Mouse (Mus musculus): ENCODE measurements around the gene Trit1.

DNA sequence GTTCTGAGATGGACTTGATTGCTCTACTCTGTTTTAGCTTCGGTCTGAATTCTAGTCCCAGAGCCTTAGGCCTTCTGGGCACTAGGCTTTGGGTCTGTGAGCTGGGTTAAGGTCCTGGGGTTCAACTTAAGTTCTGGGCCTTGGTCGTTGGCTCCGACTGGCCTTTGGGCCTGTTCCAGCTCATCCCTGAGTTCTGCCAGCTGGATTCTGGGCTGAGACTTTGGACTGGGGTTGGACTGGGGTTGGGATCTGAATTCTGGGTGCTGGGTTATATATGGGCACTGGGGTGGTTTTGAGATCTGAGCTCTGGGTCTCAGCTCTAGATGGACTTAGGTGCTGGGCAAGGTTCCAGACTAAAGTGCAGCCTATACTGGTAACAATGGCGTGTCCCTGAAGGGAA lies 45.2 kb upstream of the Trit1 start:
- TF ChIP-seq CTCF (conservative IDR thresholded peaks at IDR 0.05; ENCODE audit: low read length) (no peak), NANOG (IDR thresholded peaks at IDR 0.05; ENCODE audit: borderline replicate concordance, low read length) (no peak), POU5F1 (IDR thresholded peaks at IDR 0.05; ENCODE audit: borderline replicate concordance, low read length) (no peak)

Data from E14TG2a.4 (cell line).